Mouse (Mus musculus) embryonic facial prominence, embryonic 10.5 days (tissue): Measurements from ENCODE around the gene Wdpcp. TPM values are rescaled to one million over a fixed set of nuclear protein-coding genes. Genes with fewer than 3 reads are reported as not detected.

Experiments
- DNase-seq: peaks from one replicate; pipeline ENCODE4 v3.0.0-alpha.2; 2017; ENCODE audit warnings: low spot score
- H3K27ac ChIP-seq: fragments of 300-500 bp; sonication (generic); replicated peaks from 2 replicates; pipeline ENCODE4 v1.5.1; 2016; ENCODE audit warnings: mild to moderate bottlenecking
- H3K27me3 ChIP-seq: fragments of 300-500 bp; sonication (generic); replicated peaks from 2 replicates; pipeline ENCODE4 v1.6.1; 2016; ENCODE audit warnings: low read depth, mild to moderate bottlenecking; ENCODE audit not compliant: poor library complexity, severe bottlenecking
- H3K36me3 ChIP-seq: fragments of 300-500 bp; sonication (generic); replicated peaks from 2 replicates; pipeline ENCODE4 v1.6.1; 2016; ENCODE audit warnings: mild to moderate bottlenecking, moderate library complexity
- H3K4me1 ChIP-seq: fragments of 300-500 bp; sonication (generic); 2 replicates; pipeline ENCODE4 v1.6.1; 2016
- H3K4me3 ChIP-seq: fragments of 300-500 bp; sonication (generic); 2 replicates; pipeline ENCODE4 v1.5.1; 2016; ENCODE audit warnings: mild to moderate bottlenecking, moderate library complexity
- H3K9me3 ChIP-seq: fragments of 300-500 bp; sonication (generic); 2 replicates; pipeline ENCODE4 v1.6.1; 2016; ENCODE audit warnings: mild to moderate bottlenecking
- WGBS: fragments of 180-500 bp; shearing (Covaris S2); methylation state at CpG from one replicate; pipeline ENCODE4 v1.1.7; 2016; 5-methylcytosine and 5-hydroxymethylcytosine counted together
- polyA plus RNA-seq: library from polyadenylated mRNA; unstranded; fragments of >200 nt; fragmentation: Nextera tagmentation; extraction: Ambion mirVana; gene quantifications from 2 replicates; pipeline ENCODE4 v1.2.1, GENCODE M21; 2016

The Wdpcp gene
- polyA plus RNA-seq, 1 experiment from 2014 or later = 9.5 TPM

DNA sequence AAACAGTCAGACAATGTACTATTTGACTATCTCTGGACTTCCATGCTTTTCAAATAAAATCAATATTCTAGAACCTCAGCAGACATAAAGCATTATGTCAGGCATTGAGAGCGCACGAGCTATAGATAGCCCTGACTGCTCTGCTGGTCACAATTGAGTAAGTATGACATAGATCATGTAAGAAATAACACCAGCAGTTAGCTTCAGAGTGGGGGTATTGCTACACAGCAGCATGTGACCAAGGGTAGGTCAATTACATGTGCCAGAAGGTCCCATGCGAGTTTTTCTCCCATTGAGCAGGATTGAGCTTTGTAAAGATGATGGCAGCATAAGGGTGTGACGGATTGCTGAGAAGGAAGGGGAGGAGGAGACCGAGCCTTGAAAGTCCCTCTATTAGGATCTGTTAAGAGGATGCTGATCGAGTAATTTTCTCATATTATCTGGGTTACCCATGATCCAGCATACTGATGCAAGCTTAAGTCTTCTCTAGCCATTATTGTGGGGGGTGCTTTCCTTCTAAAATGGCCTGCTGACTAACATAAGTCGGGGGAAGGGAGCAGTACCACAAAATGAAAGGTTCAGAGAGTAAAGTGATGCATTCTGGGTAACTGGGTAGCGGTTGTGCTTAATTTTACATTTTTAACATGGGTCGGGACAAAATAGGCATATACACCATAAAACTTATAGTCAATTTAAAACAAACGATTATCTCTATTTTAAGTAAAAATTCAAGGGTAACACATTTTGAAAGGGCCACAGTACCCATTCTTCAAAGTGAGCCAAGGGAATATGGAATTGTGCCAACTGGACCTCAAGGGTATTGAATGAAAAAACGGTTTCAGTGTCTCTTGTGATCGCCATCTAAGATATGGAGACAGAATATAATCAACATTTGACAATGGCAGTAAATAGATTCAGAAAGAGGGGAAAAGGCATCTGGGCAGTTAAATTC, 21.5 kb upstream of the Wdpcp start:
- no peak overlapping the region for H3K4me3 ChIP-seq
- 89% methylated on average over 12 of the region's 12 CpGs for WGBS

DNA sequence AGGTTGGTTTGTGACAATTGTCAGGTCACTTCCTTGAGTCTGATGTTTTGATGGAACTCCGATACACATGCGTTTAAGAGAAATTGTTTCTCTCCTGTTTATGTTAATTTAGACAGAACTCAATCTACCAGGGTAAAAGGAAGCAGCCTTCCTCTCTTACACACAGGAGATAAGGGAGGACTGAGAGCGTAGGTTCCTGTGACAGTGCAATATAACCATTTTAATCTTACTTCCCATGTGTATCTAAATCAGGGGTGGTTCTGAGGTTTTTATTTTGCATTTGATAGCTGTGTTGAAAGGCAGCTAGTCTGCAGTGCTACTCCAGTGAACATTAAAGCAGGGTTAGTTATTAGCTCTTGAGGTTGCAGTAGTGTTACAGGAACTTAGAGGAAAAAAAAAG, 20.0 kb upstream of the Wdpcp start:
- peaks cover 9% of the 10 kb centered on the region for H3K36me3 ChIP-seq
- no peaks in the 10 kb centered on the region for H3K4me1 ChIP-seq
- no peaks in the 10 kb centered on the region for H3K27me3 ChIP-seq
- no peak for DNase-seq
- no peak overlapping the region for H3K4me3 ChIP-seq
- no peak overlapping the region for H3K27ac ChIP-seq
- WGBS = 86% methylated on average over 3 of the region's 3 CpGs
- no peaks in the 10 kb centered on the region for H3K9me3 ChIP-seq

More for the DNA sequence above, 21.5 kb upstream of the Wdpcp start:
- Histone ChIP-seq H3K9me3 (no peaks in the 10 kb centered on the region), H3K27ac (no peak overlapping the region), H3K36me3 (no peaks in the 10 kb centered on the region), H3K27me3 (no peaks in the 10 kb centered on the region), H3K4me1 (no peaks in the 10 kb centered on the region)
- no peak for DNase-seq

GRCm38 (mm10) chr11:21559727-21560126, 12.3 kb upstream of the Wdpcp start:
- H3K27ac ChIP-seq = no peak overlapping the region
- H3K36me3 ChIP-seq = peaks cover 77% of the 10 kb centered on the region
- 91% methylated on average over 11 of the region's 11 CpGs for WGBS

GRCm38 (mm10) chr11:21561347-21561746, 10.7 kb upstream of the Wdpcp start:
- WGBS = 90% methylated on average over 5 of the region's 5 CpGs
- H3K4me1 ChIP-seq = no peaks in the 10 kb centered on the region

More at GRCm38 (mm10) chr11:21559727-21560126, 12.3 kb upstream of the Wdpcp start:
- no peak overlapping the region for H3K4me3 ChIP-seq
- no peaks in the 10 kb centered on the region for H3K27me3 ChIP-seq
- H3K4me1 ChIP-seq = no peaks in the 10 kb centered on the region
- no peak for DNase-seq
- no peaks in the 10 kb centered on the region for H3K9me3 ChIP-seq

GRCm38 (mm10) chr11:21563617-21564325, 8.3 kb upstream of the Wdpcp start:
- 89% methylated on average over 4 of the region's 4 CpGs for WGBS
- H3K27me3 ChIP-seq = no peaks in the 10 kb centered on the region
- no peak for DNase-seq
- H3K9me3 ChIP-seq = no peaks in the 10 kb centered on the region
- peaks cover 78% of the 10 kb centered on the region for H3K36me3 ChIP-seq
- H3K4me3 ChIP-seq = no peak overlapping the region
- H3K4me1 ChIP-seq = no peaks in the 10 kb centered on the region
- H3K27ac ChIP-seq = no peak overlapping the region

More at GRCm38 (mm10) chr11:21561347-21561746, 10.7 kb upstream of the Wdpcp start:
- H3K36me3 ChIP-seq = peaks cover 91% of the 10 kb centered on the region
- no peak overlapping the region for H3K4me3 ChIP-seq
- H3K27ac ChIP-seq = no peak overlapping the region
- H3K9me3 ChIP-seq = no peaks in the 10 kb centered on the region
- no peaks in the 10 kb centered on the region for H3K27me3 ChIP-seq
- no peak for DNase-seq

DNA sequence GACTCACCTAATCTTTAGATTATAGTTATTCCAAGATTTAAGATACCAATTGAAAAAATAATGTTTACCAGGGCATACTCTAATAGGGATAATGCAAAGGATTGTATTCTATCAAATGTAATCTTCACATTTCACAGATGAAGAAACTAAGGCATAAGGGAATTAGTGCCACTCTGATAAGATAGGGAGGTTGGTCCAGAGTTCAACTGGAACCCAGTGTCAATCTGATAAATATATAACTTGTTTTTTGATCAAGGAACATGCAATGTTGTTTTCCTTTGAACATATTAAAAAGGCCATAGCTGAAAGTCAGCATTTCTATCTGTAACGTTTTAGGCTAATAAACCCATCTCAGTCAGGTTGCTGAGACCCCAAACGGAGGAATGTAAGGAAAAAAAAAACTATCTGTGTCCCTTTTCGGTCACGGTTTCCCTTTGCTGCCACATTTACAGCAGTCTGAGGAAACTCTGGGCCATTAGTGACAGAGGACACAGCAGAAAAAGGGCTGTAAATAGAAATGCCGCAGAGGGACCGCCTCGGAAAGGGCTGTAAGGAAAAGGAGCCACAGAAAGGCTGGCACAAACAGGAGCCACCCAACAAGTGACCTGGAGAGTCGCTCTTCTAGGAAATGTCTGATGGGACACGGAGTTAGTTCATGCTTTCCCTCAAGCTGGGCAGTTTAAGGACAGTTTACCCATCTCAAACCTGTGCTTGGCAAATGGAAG, 7.2 kb upstream of the Wdpcp start:
- DNase-seq = no peak

DNA sequence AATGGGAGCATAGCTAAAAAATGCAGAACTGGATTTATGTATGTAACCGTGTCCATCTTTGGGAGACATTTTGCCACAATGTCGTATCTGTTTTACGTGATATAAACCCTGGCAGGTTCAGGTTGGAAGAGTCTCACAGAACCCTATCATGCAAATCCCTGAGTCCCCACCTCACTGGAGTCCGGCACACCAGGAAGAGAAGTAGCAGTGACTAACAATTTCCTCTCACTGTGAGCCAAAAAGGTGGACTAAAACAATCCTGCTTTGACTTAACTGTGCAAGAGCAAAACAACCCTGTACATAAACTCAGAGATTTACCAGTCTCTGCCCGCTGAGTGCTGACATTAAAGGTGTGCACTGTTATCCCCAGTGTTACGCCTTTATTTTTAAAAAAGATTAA, 5.1 kb upstream of the Wdpcp start:
- WGBS = 90% methylated on average over 6 of the region's 6 CpGs
- Histone ChIP-seq H3K4me3 (no peak overlapping the region), H3K9me3 (no peaks in the 10 kb centered on the region), H3K27ac (no peak overlapping the region), H3K4me1 (peaks cover 11% of the 10 kb centered on the region), H3K36me3 (peaks cover 49% of the 10 kb centered on the region), H3K27me3 (no peaks in the 10 kb centered on the region)
- DNase-seq = no peak

More for the DNA sequence above, 7.2 kb upstream of the Wdpcp start:
- Histone ChIP-seq H3K9me3 (no peaks in the 10 kb centered on the region), H3K27me3 (no peaks in the 10 kb centered on the region), H3K27ac (no peak overlapping the region), H3K4me3 (no peak overlapping the region), H3K4me1 (no peaks in the 10 kb centered on the region), H3K36me3 (peaks cover 67% of the 10 kb centered on the region)
- 93% methylated on average over 9 of the region's 9 CpGs for whole genome bisulfite sequencing

DNA sequence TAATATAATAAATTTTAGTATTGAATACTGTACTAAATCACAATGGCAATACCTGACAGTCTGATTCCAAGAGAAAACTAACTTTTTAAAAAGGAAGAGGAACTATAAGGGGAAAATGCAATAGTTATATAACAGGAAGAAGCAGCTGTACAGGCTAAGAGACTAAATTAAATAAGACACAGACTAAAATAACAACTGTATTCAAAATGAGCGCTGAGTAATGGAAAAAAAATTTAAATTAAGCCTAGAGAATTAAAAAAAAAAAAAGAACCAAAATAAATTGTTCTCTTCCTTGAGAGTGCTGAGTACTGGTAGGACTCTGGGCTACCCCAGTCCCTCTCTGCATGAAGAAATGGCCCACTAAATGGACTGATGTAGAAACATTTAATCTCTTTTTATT, 4.3 kb upstream of the Wdpcp start:
- Histone ChIP-seq H3K27ac (no peak overlapping the region), H3K27me3 (no peaks in the 10 kb centered on the region), H3K4me1 (peaks cover 15% of the 10 kb centered on the region), H3K4me3 (no peak overlapping the region), H3K36me3 (peaks cover 42% of the 10 kb centered on the region), H3K9me3 (no peaks in the 10 kb centered on the region)
- WGBS = 94% methylated on average over 1 of the region's 1 CpGs
- no peak for DNase-seq

GRCm38 (mm10) chr11:21569002-21569401, 3.0 kb upstream of the Wdpcp start:
- H3K27me3 ChIP-seq = no peaks in the 10 kb centered on the region
- no peaks in the 10 kb centered on the region for H3K9me3 ChIP-seq
- peaks cover 20% of the 10 kb centered on the region for H3K4me1 ChIP-seq
- peaks cover 32% of the 10 kb centered on the region for H3K36me3 ChIP-seq
- no peak overlapping the region for H3K27ac ChIP-seq
- no peak for DNase-seq
- WGBS = 83% methylated on average over 5 of the region's 5 CpGs
- no peak overlapping the region for H3K4me3 ChIP-seq

DNA sequence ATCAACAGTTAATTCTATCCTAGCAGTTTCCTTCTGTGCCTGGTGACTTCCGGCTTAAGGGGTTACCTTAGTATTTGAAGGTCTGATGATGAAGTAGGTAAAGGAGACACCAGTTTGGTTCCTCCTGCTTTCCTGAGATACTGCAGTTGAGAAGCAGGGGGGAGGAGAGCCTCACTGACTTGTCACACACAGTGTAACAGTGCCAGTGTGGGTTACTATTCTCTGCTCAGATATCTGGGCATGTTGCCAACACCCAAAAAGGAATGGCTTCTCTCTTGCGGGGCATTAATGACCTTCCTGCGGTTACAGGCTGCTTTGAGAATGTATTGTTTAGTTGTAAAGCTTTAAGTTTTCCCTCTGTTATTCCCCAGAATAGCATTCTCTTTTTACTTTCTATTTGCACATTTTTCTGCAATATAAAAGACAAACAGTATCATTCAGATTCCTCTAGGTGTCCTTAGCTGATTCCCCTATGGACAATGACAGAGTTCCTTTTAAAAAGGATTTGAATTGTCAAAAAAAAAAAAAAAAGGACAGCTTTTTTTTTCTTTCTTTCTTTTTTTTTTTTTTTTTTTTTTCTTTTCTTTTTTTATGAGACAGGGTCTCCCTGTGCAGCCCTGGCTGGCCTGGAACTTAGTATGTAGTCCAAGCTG, 2.5 kb upstream of the Wdpcp start:
- no peaks in the 10 kb centered on the region for H3K9me3 ChIP-seq
- no peak overlapping the region for H3K4me3 ChIP-seq
- peaks cover 28% of the 10 kb centered on the region for H3K36me3 ChIP-seq
- 88% methylated on average over 3 of the region's 3 CpGs for WGBS
- no peak for DNase-seq
- peaks cover 20% of the 10 kb centered on the region for H3K4me1 ChIP-seq
- H3K27me3 ChIP-seq = no peaks in the 10 kb centered on the region
- H3K27ac ChIP-seq = no peak overlapping the region

DNA sequence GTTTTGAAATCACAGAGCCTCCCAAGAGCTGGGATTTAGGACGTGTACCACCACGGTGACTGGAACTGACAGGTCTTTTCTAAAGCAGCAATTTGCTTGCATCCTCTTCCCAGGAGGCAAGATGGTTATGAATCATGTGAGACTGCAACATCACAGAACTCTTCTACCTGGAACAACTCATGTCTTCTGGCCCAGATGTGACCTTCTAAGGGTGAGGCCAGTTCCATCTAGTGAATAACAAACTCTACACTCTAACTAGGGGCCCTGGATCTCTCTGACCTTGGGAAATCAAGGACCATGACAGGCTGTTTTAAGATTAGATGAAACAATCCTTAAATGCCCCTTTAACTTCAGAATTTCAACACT, 1.9 kb upstream of the Wdpcp start:
- peaks cover 20% of the 10 kb centered on the region for H3K4me1 ChIP-seq
- no peaks in the 10 kb centered on the region for H3K9me3 ChIP-seq
- H3K36me3 ChIP-seq = peaks cover 23% of the 10 kb centered on the region
- H3K27me3 ChIP-seq = no peaks in the 10 kb centered on the region
- H3K27ac ChIP-seq = no peak overlapping the region
- H3K4me3 ChIP-seq = peak overlapping the region; percentile 69; the same call in 1 of the 2 replicates
- 90% methylated on average over 2 of the region's 2 CpGs for WGBS
- DNase-seq = no peak

DNA sequence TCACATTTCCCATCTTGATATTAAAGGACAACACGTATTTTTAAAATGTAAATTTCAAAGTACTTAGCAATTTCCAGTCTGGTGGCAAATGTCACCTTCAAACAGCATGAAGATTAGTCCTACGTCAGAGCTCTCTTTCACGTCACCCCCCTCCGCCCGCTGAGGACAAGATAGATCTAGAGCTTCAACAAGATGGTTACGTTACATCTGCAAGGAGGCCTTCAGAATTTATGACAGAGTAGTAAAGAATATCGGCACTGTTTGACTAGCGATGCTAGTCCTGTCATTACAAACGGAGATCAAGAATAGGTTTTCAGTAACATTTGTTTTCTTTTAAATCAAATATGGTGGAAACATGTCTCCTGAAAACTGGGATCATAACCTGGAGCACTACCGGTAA, 1.1 kb upstream of the Wdpcp start:
- Histone ChIP-seq H3K27ac (peak overlapping the region; percentile 82), H3K9me3 (no peaks in the 10 kb centered on the region), H3K4me1 (peaks cover 20% of the 10 kb centered on the region), H3K36me3 (peaks cover 14% of the 10 kb centered on the region), H3K27me3 (no peaks in the 10 kb centered on the region), H3K4me3 (peak overlapping the region; percentile 69)
- DNase-seq = no peak
- 11% methylated on average over 10 of the region's 10 CpGs for WGBS
